Mouse (Mus musculus) midbrain, embryonic 11.5 days (tissue): ENCODE measurements around the gene Olfr1055. TPM values are rescaled to one million over a fixed set of nuclear protein-coding genes. Genes with fewer than 3 reads are reported as not detected.

ENCODE experiments used
- polyA plus RNA-seq: library from polyadenylated mRNA; unstranded; fragments of >200 nt; fragmentation: Nextera tagmentation; extraction: Ambion mirVana; gene quantifications from 2 replicates; pipeline ENCODE4 v1.2.1, GENCODE M21; 2014

Olfr1055 gene
- polyA plus RNA-seq, 1 experiment from 2014 or later, result not detected

Other genes starting within 250 kb of the Olfr1055 start
- not detected in 2 replicates for gene Olfr1039, start 214.4 kb downstream of the Olfr1055 start, polyA plus RNA-seq
- not detected in 2 replicates for gene Olfr1040, start 203.6 kb downstream of the Olfr1055 start, polyA plus RNA-seq
- not detected in 2 replicates for gene Olfr1042, start 188.4 kb downstream of the Olfr1055 start, polyA plus RNA-seq
- not detected in 2 replicates for gene Olfr1043, start 182.8 kb downstream of the Olfr1055 start, polyA plus RNA-seq
- not detected in 2 replicates for gene Olfr1044, start 172.5 kb downstream of the Olfr1055 start, polyA plus RNA-seq
- gene Olfr52, start 164.6 kb downstream of the Olfr1055 start, polyA plus RNA-seq, result not detected in 2 replicates
- gene Olfr1045, start 147.3 kb downstream of the Olfr1055 start, polyA plus RNA-seq, result not detected in 2 replicates
- gene Olfr1046, start 131.0 kb downstream of the Olfr1055 start, polyA plus RNA-seq, result not detected in 2 replicates
- gene Olfr1047, start 118.9 kb downstream of the Olfr1055 start, polyA plus RNA-seq, result not detected in 2 replicates
- not detected in 2 replicates for gene Olfr1048, start 110.0 kb downstream of the Olfr1055 start, polyA plus RNA-seq
- not detected in 2 replicates for gene Olfr1049, start 92.0 kb downstream of the Olfr1055 start, polyA plus RNA-seq
- gene Olfr1051, start 71.2 kb downstream of the Olfr1055 start, polyA plus RNA-seq, result not detected in 2 replicates
- not detected in 2 replicates for gene Olfr1052, start 57.8 kb downstream of the Olfr1055 start, polyA plus RNA-seq
- not detected in 2 replicates for gene Olfr1053, start 35.0 kb downstream of the Olfr1055 start, polyA plus RNA-seq
- not detected in 2 replicates for gene Olfr1054, start 14.9 kb downstream of the Olfr1055 start, polyA plus RNA-seq
- gene Olfr1056, start 12.2 kb upstream of the Olfr1055 start, polyA plus RNA-seq, result not detected in 2 replicates
- gene Olfr1057, start 28.1 kb upstream of the Olfr1055 start, polyA plus RNA-seq, result not detected in 2 replicates
- not detected in 2 replicates for gene Olfr1058, start 38.3 kb upstream of the Olfr1055 start, polyA plus RNA-seq
- gene Olfr1061, start 63.8 kb upstream of the Olfr1055 start, polyA plus RNA-seq, result not detected in 2 replicates
- gene Olfr1062, start 76.5 kb upstream of the Olfr1055 start, polyA plus RNA-seq, result not detected in 2 replicates
- gene Olfr1065, start 100.3 kb upstream of the Olfr1055 start, polyA plus RNA-seq, result not detected in 2 replicates
- gene Olfr1066, start 106.0 kb upstream of the Olfr1055 start, polyA plus RNA-seq, result not detected in 2 replicates
- not detected in 2 replicates for gene Olfr228, start 137.1 kb upstream of the Olfr1055 start, polyA plus RNA-seq
- gene Olfr1076, start 158.2 kb upstream of the Olfr1055 start, polyA plus RNA-seq, result not detected in 2 replicates
- gene Olfr1079, start 192.2 kb upstream of the Olfr1055 start, polyA plus RNA-seq, result not detected in 2 replicates
- gene Olfr1080, start 208.0 kb upstream of the Olfr1055 start, polyA plus RNA-seq, result not detected in 2 replicates
- not detected in 2 replicates for gene Olfr1082, start 248.7 kb upstream of the Olfr1055 start, polyA plus RNA-seq